In genomic region chr19:30843052-30843564, GRCm38 (mm10) we compare ENCODE assay signal across 7 mouse cellular contexts.
A peak's percentile ranks its signal among the peaks of the same experiment; 100 is the strongest.
DNase-seq lines count a peak whose midpoint lies in the region; ATAC-seq and TF ChIP-seq lines count a peak whose summit lies in the region.

No protein-coding gene starts in this region.

- no peaks in the 10 kb centered on the region for H3K4me1 ChIP-seq in lung, adult 2 months (ENCODE audit: control insufficient read depth, insufficient read depth, low read length)
- no peaks in the 10 kb centered on the region; the same call in 1 of the 2 replicates for H3K4me1 ChIP-seq in heart, embryonic 15.5 days (replicated peaks)
- H3K4me1 ChIP-seq in lung, embryonic 15.5 days: peaks cover 9% of the 10 kb centered on the region; the same call in 1 of the 2 replicates
- no peaks in the 10 kb centered on the region; the same call in 1 of the 2 replicates for H3K4me1 ChIP-seq in stomach, embryonic 16.5 days (ENCODE audit: control insufficient read depth, insufficient read depth, low read length)

- no peaks in the 10 kb centered on the region for H3K27me3 ChIP-seq in heart, embryonic 15.5 days
- no peaks in the 10 kb centered on the region for H3K27me3 ChIP-seq in lung, embryonic 15.5 days
- H3K27me3 ChIP-seq in stomach, embryonic 16.5 days (ENCODE audit: control insufficient read depth, insufficient read depth, low read length): no peaks in the 10 kb centered on the region

- TF ChIP-seq POLR2A in lung, adult 2 months (IDR thresholded peaks at IDR 0.05; ENCODE audit: borderline replicate concordance, extremely low read depth, low read depth, low read length): no peak

- no peak for DNase-seq in lung, adult 2 months
- DNase-seq in lung, postnatal 14 days: no peak
- peak; percentile 10 for DNase-seq in c-Kit-positive CD71-positive TER-119-negative erythroid progenitor cells, embryonic 14.5 days (ENCODE audit: low read depth)
- DNase-seq in ovary, adult 18-20 months (ENCODE audit: low spot score): no peak

- ATAC-seq in heart, embryonic 15.5 days (replicated peaks; ENCODE audit: insufficient number of reproducible peaks, insufficient read depth, low FRiP score, low read depth): 0 out of 2 replicates have a peak, but pooled peaks have one; percentile 27
- ATAC-seq in lung, embryonic 15.5 days (ENCODE audit: borderline replicate concordance, extremely low read depth, low FRiP score, low TSS enrichment): peak; percentile 80; the same call in 1 of the 2 replicates
- peak; percentile 85 for ATAC-seq in stomach, embryonic 16.5 days (ENCODE audit: insufficient read depth, low FRiP score)

- H3K9ac ChIP-seq in heart, embryonic 15.5 days: no peak overlapping the region
- H3K9ac ChIP-seq in lung, embryonic 15.5 days: no peak overlapping the region
- no peak overlapping the region for H3K9ac ChIP-seq in stomach, embryonic 16.5 days (ENCODE audit: low read length)

- 1% methylated on average over 4 of the region's 4 CpGs for WGBS in lung, adult 2 months
- 2% methylated on average over 4 of the region's 4 CpGs for WGBS in heart, embryonic 15.5 days
- 3% methylated on average over 4 of the region's 4 CpGs for WGBS in lung, embryonic 15.5 days
- WGBS in stomach, embryonic 16.5 days: 2% methylated on average over 4 of the region's 4 CpGs

- H3K9me3 ChIP-seq in heart, embryonic 15.5 days (replicated peaks): no peaks in the 10 kb centered on the region
- no peaks in the 10 kb centered on the region for H3K9me3 ChIP-seq in lung, embryonic 15.5 days
- no peaks in the 10 kb centered on the region for H3K9me3 ChIP-seq in stomach, embryonic 16.5 days (replicated peaks; ENCODE audit: control insufficient read depth, low read length)

- H3K36me3 ChIP-seq in heart, embryonic 15.5 days: no peaks in the 10 kb centered on the region
- no peaks in the 10 kb centered on the region for H3K36me3 ChIP-seq in lung, embryonic 15.5 days
- H3K36me3 ChIP-seq in stomach, embryonic 16.5 days (ENCODE audit: control insufficient read depth, insufficient read depth, low read length): no peaks in the 10 kb centered on the region

- TF ChIP-seq CTCF in lung, adult 2 months (IDR thresholded peaks at IDR 0.05; ENCODE audit: insufficient read depth, low read length): peak; percentile 13; the same call in 1 of the 2 replicates

- no peak overlapping the region for H3K27ac ChIP-seq in heart, embryonic 15.5 days
- peak overlapping the region; percentile 8; the same call in 1 of the 2 replicates for H3K27ac ChIP-seq in lung, embryonic 15.5 days
- 0 out of 2 replicates have a peak overlapping the region, but pooled peaks have one; percentile 37 for H3K27ac ChIP-seq in stomach, embryonic 16.5 days (ENCODE audit: low read length)

- H3K4me3 ChIP-seq in lung, adult 2 months (replicated peaks; ENCODE audit: extremely low read depth, low read depth, low read length): no peak overlapping the region
- H3K4me3 ChIP-seq in heart, embryonic 15.5 days: no peak overlapping the region
- H3K4me3 ChIP-seq in lung, embryonic 15.5 days: no peak overlapping the region
- H3K4me3 ChIP-seq in stomach, embryonic 16.5 days (replicated peaks; ENCODE audit: low read length): no peak overlapping the region

- H3K4me2 ChIP-seq in heart, embryonic 15.5 days: peak overlapping the region; percentile 25; the same call in 1 of the 2 replicates
- H3K4me2 ChIP-seq in lung, embryonic 15.5 days: no peak overlapping the region
- no peak overlapping the region for H3K4me2 ChIP-seq in stomach, embryonic 16.5 days (ENCODE audit: low read depth, low read length)

Comparison
In these comparisons a context has a peak if more than half of its experiments do, and no peak if none do; other contexts are left out.
1. ATAC-seq: peak in every context shown above with its lines; median percentile 85 in stomach, embryonic 16.5 days; 80 in lung, embryonic 15.5 days; 27 in heart, embryonic 15.5 days.